Mouse (Mus musculus) urinary bladder, adult 2 months (tissue): ENCODE measurements around the gene Rapgef2. TPM values are rescaled to one million over a fixed set of nuclear protein-coding genes. Genes with fewer than 3 reads are reported as not detected.
"Not testable (repeated sequence)": the region's sequence is repeated elsewhere in the genome, so short reads cannot be mapped to it uniquely, and the experiment has no call there.

Experiments used
- DNase-seq: peaks from one replicate; pipeline ENCODE4 v3.0.0; 2022; ENCODE audit warnings: low spot score
- polyA plus RNA-seq: library from polyadenylated mRNA; depleted of rRNA; stranded (reverse); fragments of >200 nt; gene quantifications from 2 replicates; pipeline ENCODE4 v1.2.3, GENCODE M21; 2012

Gene Rapgef2
- polyA plus RNA-seq, 1 experiment = 10.9 TPM

DNA sequence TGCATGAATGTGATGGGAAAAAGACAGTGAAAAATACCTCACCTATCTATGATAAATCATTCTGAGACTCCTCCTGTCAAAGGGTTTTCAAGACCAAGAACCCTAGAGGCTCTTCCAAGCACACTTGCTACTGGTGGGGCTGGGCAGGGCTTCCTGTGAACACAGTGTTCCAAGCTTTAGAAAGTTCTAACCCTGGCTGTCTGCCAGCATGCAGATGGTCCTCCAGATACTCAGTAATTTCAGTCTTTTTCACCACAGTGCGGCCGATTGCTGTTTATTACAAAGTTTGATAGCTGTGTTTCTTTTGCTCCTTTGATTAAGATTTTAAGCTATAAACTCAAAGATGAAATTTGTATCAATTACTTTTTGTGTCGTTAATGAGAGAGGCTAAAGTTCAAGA is 83.1 kb downstream of the Rapgef2 start:
- no peak for DNase-seq

DNA sequence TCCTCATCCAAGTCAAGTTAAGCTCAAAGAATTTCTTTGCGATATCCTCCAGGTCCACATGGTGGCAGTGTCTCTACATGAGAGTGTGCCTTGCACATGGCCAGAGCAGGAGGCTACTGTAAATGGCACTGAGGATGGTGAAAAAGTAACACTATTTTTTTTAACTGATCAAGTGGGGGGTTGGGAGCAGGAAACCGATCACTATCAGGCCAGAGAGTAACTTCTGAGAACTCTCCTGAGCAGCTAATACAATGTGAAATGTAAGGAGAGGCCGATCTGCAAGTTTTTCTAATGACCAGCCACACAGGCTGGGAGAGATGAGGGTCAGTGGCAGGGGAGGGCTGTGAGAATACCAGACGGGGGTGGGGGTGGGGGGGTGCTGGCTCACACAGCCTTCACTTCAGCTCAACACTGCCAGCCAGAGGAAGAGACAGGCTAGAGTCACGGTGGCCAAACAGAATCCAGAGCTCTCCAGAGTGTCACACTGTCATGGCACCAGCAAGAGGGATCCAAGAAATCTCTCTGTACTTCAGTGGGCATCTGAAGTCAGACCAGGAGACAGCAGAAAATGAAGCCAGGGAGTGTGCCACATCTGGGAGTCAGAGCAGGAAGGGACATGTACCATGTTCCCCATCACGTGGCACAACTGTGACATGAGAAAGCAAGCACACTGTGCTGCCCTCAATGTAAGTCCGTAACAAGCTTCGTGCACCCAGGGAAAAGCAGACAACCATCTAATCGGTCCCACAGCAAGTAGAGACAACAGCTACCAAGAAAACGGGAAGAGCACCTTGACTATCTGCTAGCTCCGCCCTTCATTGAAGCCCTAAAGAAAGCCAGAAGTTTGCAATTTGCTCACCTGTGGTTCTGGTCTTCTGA is 83.8 kb downstream of the Rapgef2 start:
- DNase-seq = no peak

DNA sequence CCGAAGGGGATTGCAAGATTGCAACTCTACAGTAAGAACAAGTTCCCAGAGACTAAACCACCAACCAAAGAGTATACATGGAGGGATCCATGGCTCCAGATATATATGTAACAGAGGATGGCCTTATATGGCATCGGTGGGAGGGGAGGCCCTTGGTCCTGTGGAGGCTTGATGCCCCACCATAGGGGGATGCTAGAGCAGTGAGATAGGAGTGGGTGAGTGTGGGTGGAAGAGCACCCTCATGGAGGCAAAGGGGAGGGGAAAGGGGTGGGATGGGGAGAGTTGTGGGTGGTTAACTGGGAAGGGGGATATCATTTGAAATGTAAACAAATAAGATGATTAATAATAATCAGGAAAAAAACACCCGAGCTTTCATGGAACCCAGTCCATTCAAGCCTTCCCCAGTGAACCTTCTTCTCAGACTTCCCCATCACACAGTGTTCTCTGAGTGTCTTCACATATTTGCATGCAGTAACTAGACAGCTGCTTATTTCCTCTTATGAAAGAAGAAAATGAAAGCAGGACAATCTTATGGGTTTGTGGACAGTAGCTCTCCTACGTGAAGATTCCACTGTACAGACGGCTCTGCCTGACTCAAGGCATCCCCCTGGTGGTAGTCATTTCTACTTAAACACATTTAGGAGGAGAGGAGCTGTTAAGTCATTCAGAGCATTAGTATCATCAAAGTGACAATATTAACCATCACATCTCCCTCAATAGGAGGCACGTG is 89.4 kb downstream of the Rapgef2 start:
- no peak for DNase-seq

DNA sequence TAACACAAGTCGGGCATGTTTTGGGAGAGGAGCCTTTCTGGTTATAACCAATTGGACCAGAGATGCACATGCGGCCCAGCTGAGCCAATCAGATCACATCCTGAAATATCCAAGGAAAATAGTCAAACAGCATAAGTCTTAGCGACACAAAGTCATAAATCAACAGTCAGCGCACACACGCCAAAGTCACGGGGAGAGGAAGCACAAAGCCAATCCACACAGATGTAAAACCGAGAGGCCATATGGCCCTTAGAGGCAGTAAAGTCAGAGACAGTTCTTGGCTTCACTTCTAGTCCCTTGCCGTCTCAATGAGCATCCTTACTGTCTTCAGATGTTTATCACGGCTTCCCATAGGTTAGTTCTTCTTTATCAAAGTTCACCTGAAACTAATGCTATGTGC is 91.0 kb downstream of the Rapgef2 start:
- DNase-seq = no peak

DNA sequence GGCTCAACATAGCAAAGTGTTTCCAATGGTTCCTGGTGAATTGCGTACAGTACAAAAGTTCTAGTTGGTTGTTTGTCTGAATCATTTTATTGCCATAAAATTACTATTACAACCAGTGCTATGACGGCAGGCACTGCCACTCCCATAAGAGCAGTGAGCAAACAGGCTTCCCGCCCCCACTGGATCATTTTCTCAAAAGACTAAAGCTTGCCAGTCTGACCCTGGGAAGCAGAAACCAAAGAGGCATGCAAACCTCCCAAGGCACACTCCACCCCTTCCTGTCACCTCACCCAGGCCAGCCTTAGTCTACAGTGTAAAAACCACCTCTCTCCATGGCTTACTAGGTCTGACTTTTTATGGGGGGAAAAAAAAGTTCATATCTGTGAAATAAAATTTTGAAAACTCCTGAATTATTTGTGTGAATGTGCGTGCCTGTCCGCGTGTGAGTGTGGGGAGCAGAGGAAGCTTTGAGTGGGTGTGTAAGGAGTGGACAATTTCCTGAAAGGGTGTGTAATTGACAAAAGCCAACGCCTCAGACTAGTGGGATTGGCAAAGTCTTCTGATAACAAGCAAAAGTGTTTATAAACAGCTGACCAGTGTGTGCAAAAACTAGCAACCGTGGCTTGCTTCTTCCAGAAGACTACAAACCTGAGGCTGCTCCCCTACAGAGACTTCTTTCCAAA is 92.1 kb downstream of the Rapgef2 start:
- no peak for DNase-seq

DNA sequence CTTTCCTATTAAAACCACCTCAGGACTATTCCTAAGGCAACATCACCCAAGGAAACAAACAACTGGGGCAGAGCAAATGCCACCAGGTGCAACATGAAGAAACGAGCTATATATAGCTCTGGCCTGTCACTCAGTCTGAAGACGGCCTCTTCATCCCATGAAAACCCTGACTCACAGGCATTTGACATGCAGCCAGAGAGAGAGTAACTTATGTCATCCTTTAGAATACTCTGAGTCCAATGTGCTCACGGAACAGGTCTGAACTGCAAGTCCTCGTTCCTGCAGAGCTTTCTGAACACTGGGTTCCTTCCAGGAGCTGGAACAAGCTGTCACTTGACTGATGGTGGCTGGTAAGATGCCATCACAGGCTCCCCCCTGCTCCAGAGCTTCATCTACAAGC is 93.3 kb downstream of the Rapgef2 start:
- DNase-seq = no peak

DNA sequence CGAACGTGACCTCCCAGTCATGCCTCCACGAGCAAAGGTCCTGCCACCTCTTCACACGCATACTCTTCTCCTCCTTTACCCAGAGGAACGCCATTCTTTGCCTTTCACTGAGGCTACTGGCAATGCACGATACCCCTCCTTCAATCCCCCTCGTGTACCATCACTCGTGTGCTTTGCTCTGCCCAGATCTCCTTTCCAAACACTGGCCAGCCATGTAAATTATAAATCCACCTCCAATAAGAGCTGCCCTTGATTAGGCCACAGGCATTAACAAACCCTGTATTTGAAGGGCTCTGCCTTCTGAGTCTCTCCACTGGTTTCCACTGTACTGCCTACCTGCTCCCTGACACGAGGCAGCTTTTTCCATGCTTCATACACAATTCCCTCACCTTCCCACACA is 94.3 kb downstream of the Rapgef2 start:
- DNase-seq = no peak

DNA sequence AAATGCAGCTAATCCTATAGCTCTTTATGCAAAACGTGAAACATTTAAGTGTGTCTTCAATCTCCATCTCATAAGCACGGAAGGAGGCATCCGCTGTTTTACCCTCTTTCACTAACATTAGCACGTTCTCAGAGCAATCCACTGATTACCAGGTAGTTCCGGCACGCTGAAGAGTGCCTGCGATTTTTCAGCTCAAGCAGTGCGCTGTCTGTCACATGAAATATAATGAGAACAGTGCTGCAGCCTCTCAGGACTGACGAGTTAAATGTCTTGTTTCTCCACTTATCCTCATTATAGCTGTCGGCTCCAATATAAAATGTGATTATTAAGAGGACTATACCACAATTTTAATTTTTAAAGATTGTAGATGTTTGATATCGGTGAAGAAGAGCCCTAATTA is 94.8 kb downstream of the Rapgef2 start:
- DNase-seq = no peak

DNA sequence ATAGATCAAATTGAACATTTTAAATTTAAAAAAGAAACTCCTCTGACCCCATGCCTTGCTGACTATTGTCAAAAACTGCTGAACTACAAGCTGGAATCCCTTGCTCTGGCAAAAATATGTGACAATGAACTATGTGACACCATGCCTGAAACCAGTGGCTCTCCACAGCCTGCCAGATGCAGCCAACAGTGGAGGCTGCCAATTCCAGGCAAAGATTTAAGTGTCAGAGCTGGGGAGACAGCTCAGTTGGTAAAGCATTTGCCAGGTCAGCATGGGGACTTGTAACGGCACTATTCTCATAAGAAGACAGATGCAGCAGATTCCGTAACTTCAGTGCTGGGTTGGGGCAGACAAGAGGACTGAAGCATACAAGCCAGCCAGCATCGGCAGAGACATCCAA is 95.9 kb downstream of the Rapgef2 start:
- no peak for DNase-seq

DNA sequence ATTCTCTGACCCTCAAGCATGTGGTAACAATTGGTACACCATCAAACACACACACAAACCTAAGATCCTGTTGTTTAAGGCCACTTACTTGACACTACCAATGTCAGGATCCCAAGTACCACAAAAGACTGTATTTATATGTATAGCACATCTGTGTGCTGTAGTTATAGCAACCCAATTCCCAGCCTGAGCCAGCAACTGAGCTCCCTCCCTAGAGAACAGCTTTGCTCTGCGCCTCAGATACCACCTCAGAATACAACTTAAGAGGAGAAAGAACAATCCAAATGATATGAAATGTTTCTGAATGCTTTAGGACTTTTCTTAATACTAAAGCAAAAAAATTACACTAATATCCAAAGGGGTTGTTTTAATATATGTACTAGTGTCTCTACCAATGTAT is 98.4 kb downstream of the Rapgef2 start:
- DNase-seq = no peak

DNA sequence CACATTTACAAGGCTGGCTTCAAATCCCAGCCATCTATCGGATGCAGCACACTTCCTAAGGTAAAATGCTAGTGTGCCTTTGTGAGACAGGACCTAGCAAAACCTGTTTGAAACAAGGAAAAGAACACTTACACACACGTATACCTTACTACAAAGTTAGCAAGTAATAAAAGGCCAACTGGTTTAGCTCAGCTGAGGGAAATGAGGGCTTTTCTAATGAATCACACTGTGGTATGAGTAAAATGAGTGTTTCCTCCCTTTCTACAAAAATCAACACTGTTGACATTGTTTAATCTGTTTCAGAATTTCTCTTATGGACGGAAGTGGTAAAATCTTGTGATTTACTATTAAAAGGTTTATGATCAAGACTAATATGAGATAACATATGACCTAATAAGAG is 104.0 kb downstream of the Rapgef2 start:
- DNase-seq = no peak

DNA sequence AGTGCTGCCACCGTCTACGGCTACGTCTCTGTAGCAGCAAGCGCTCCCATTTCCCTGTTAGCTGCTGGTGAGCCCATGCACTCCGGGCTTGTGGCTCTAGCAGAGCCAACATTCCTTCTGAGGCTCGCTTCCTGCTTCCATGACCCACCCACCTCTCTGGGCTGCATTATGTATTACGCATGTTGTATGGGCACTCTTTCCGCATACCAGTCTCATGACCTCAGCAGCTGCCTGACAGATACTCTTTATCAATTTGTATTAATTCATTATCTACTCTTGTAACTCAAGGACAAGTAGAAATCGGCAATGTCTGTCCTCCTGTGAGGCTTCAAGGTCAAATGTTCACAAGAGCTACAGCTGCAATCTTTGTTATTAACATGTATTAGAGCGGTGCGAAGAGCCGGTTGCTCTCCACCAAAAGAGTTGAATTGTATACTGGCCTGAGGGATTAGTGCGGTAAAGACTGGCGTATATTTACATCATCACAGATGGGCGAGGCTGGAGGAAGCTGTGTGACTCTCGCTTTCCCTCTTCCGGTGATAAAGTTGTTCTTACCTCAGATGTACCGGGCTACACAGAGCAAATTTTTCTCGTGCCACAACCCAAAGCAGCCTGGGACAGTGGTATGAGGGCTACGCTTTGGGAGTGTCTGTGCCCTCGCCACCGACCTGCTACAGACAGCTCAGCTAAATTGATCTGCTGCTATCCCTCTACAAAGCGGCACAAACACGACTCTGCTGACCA is 104.9 kb downstream of the Rapgef2 start:
- DNase-seq = no peak

DNA sequence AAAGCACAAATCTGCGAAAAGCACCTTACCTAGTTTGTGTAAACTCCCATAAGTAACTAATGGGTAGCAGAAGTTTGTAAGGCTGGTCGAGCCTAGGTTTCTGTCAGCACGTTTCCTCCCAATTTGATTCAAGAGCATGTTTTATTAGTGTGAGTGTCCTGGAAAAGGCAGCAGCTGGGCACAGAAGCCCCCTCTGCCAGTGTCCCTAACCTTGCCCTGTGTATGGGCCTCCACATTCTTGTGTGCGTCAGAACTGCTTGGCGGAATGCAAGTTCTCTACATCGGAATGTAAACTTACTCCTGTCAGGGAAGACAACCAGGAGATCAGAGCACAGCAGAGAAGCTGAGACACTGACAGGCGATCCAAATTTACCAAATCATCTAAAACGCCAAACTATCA is 106.2 kb downstream of the Rapgef2 start:
- no peak for DNase-seq

DNA sequence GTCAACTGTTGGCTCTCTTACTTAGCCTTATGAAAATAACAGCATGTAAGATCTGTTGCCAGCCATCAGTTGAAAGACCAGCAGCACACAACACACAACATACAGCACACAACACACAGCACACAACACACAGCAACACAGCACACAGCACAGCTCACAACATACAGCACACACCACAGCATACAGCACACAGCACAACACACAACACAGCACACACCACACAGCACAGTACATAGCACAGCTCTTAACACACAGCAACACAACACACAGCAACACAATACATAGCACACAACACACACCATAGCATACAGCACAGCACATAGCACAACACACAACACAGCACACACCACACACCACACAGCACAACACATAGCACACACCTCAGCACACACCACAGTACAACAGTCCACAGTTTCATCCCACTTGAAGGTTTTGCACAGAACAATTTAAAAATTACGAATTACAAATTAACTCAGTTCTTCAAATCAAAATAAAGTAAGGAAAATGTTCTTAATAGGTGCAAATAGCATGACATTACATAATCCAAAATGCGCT is 106.7 kb downstream of the Rapgef2 start:
- no peak for DNase-seq

DNA sequence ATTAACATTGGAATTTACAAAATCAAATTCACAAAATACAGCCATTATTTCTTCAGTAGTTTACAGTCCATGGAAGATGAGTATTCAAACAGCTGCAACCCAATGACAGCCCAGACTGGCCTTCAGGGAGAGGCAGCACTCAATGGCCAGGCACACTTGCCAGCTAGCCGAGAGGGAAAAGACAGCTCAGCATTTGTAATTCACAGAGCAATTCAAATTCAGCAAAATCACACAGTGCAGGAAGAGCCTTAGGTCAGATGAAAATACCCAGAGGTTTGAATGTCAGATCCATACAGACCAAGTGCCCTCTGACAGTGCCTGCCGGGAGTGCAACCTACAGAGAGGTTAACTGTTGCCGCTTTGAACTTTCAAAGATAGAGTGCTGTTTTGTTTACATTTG is 107.6 kb downstream of the Rapgef2 start:
- DNase-seq = no peak

DNA sequence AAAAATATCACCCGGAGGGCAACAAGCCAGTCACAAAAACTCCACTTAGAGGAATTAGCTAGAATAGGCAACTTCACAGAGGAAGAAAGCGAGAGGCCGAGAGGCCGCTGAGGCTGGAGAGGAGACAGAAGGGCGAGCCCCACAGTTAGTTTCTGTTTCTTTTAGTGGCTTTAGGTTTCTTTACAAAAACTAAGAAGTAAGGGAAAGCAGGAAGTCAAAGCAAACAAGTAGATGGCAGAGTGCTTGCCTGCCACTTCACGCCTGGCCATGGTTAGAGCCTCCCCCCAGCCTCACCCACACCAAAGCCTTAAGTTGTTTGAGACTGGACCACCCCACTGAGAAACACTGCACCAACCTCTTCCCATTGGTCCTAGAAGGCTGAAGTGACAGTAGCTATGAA is 108.2 kb downstream of the Rapgef2 start:
- DNase-seq = no peak

DNA sequence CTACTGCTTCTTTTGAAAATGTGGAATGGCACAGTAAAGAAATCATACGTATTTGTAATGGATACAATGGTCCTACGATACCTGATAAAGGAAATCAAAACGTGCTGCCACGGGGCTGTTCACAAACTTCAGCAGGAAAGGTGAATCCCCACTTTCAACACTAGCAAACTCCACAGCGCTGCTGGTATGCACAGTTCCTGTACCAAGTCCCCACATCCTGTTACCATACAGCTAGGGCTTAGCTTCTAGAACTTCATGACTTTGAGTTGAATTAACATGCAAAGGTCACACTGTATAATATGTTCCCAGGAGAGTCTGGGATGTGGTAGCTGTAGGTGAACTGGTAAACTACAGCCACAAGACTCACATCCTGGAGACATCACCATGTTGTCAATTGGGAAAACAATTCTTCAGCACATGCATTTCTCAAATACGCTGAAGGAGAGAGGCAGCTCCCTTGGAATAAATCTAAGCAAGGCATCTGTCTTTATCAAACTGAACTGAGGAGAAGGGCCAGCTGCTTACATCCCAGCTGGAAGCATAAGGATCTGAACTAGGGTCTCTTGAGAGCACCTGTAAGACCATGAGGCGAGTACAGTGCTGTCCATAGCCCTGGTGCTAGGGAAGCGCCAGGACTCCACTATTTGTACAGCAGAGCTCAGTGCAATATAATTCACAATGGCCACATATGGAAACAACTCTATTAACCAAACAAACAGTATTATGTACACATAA is 109.0 kb downstream of the Rapgef2 start:
- DNase-seq = no peak

DNA sequence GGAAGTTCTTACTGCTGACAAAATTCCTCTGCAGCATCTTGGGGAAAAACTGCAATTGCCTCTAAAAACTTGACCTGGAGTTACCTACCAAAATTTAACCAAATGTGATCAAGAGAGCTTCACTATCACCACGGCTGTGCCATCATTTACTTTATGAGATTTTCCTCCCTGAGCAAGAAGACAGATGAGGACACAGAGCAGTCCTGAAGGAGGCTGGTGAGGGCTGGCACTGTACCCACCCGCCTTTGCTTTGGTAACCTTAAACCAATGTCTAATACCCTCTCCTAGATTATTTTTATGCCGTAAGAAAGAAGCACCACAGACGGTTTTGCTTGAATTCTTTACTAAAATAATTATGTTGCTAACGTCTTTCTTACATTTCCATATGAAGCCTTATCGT is 112.1 kb downstream of the Rapgef2 start:
- no peak for DNase-seq

DNA sequence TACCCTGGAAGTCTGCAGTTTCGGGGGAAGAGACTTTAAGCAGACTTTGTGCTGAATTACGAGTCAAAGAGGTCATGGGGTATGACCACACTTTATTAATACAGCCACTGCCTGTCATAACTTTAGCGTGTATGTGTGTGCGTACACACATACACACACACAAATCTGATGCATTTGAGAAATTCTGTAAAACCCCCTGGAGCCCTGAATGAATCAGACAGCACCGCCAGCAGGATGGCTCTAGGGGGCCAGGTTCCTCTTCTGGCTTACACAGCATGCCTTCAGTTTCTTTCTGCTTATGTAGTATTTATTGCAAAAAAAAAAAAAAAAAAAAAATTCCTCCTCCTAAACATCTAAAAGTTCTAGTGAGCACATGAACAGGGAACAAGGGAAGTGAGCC is 113.0 kb downstream of the Rapgef2 start:
- no peak for DNase-seq

DNA sequence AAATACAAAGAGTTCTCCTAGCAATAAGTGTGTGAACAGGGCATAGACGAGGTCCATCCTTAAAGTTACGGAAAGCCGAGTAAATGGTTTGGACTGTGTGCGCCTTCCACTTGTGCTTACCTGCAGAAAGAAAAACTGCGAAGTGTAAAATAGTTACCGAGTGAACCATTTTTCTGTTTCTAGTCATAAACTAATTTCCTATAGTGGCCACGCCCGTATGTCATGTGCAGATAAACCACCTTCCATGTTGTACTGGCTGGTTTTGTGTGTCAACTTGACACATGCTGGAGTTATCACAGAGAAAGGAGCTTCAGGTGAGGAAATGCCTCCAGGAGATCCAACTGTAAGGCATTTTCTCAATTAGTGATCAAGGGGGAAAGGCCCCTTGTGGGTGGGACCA is 115.2 kb downstream of the Rapgef2 start:
- DNase-seq = not testable (repeated sequence)
